Mouse (Mus musculus) ES-Bruce4 (cell line): ENCODE data around the gene Szt2. TPM values are rescaled to one million over a fixed set of nuclear protein-coding genes. Genes with fewer than 3 reads are reported as not detected.

Source experiments
- H3K27ac ChIP-seq: 2 replicates; pipeline ENCODE4 v1.5.1; 2012; ENCODE audit warnings: low read length, inconsistent platforms; ENCODE audit not compliant: insufficient read depth
- H3K27me3 ChIP-seq: 2 replicates; pipeline ENCODE4 v1.6.1; 2012; ENCODE audit warnings: mild to moderate bottlenecking, low read length, inconsistent platforms; ENCODE audit not compliant: control insufficient read depth, poor library complexity, insufficient read depth, severe bottlenecking
- H3K36me3 ChIP-seq: 2 replicates; pipeline ENCODE4 v1.6.1; 2012; ENCODE audit warnings: inconsistent platforms, mild to moderate bottlenecking, low read length, moderate library complexity; ENCODE audit not compliant: control insufficient read depth, poor library complexity, insufficient read depth, severe bottlenecking
- H3K4me1 ChIP-seq: one replicate; pipeline ENCODE4 v1.8.1; 2011; ENCODE audit warnings: low read length; ENCODE audit not compliant: control insufficient read depth, insufficient read depth
- H3K4me3 ChIP-seq: 2 replicates; pipeline ENCODE4 v1.5.1; 2011; ENCODE audit warnings: low read depth, mild to moderate bottlenecking, low read length
- H3K9ac ChIP-seq: 2 replicates; pipeline ENCODE4 v1.6.1; 2012; ENCODE audit warnings: low read depth, mild to moderate bottlenecking, inconsistent platforms; ENCODE audit not compliant: poor library complexity, severe bottlenecking
- H3K9me3 ChIP-seq: replicated peaks from 2 replicates; pipeline ENCODE4 v1.6.1; 2012; ENCODE audit warnings: mild to moderate bottlenecking, low read length, inconsistent platforms; ENCODE audit not compliant: control insufficient read depth, poor library complexity, insufficient read depth, severe bottlenecking
- CTCF ChIP-seq: IDR thresholded peaks from one replicate; pipeline ENCODE4 v1.8.1; 2011; ENCODE audit warnings: low read depth, low read length
- EP300 ChIP-seq: IDR thresholded peaks from 2 replicates; pipeline ENCODE4 v1.6.1; 2011; ENCODE audit warnings: low read depth, low read length; ENCODE audit not compliant: insufficient read depth
- POLR2A ChIP-seq: IDR thresholded peaks from one replicate; pipeline ENCODE4 v1.8.1; 2011; ENCODE audit warnings: low read length; ENCODE audit not compliant: insufficient read depth
- polyA plus RNA-seq: library from polyadenylated mRNA; stranded (reverse); fragments of >200 nt; gene quantifications from 2 replicates; pipeline ENCODE4 v1.2.4, GENCODE M21; 2011; ENCODE audit warnings: low read depth; ENCODE audit not compliant: missing spikeins, insufficient read depth, insufficient read length

Szt2 gene
- polyA plus RNA-seq, 1 experiment = 17.2 TPM

GRCm38 (mm10) chr4:118336658-118337057 is 72.4 kb downstream of the Szt2 start:
- H3K4me3 ChIP-seq = no peak overlapping the region
- no peaks in the 10 kb centered on the region for H3K36me3 ChIP-seq
- TF ChIP-seq POLR2A = no peak
- TF ChIP-seq CTCF = peak; percentile 67
- no peak for TF ChIP-seq EP300
- H3K4me1 ChIP-seq = no peaks in the 10 kb centered on the region
- peaks cover 4% of the 10 kb centered on the region; the same call in 1 of the 2 replicates for H3K9me3 ChIP-seq
- H3K27me3 ChIP-seq = no peaks in the 10 kb centered on the region
- H3K27ac ChIP-seq = no peak overlapping the region
- no peak overlapping the region for H3K9ac ChIP-seq

- no peak overlapping the region for H3K4me3 ChIP-seq
- no peak for TF ChIP-seq POLR2A
- no peak for TF ChIP-seq EP300
- no peak for TF ChIP-seq CTCF
- H3K27me3 ChIP-seq = no peaks in the 10 kb centered on the region
- no peak overlapping the region for H3K9ac ChIP-seq
- peaks cover 4% of the 10 kb centered on the region; the same call in 1 of the 2 replicates for H3K9me3 ChIP-seq
- H3K4me1 ChIP-seq = no peaks in the 10 kb centered on the region
- no peaks in the 10 kb centered on the region for H3K36me3 ChIP-seq
- H3K27ac ChIP-seq = no peak overlapping the region
Observed at GRCm38 (mm10) chr4:118335991-118336390, 73.1 kb downstream of the Szt2 start.

DNA sequence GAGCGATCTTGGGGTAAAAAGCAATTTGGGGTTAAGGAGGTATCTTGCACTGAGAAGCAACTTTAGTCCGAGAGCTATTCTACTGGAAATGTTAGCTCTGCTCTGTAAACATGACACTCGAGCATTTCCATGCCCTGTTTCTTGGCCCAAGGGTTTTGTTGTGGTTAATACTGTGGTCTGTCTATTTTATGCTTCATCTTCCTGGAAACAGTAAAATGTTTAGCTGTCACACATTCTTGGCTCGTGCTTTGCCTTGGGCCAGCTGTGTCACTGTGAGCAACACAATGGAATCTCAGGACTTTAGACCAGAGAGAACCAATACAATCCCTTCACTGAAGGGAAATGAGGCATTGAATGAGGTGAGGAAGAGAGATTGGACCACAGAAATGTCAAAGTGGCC is 77.3 kb downstream of the Szt2 start:
- Histone ChIP-seq H3K36me3 (no peaks in the 10 kb centered on the region), H3K27me3 (no peaks in the 10 kb centered on the region), H3K9ac (no peak overlapping the region), H3K4me3 (no peak overlapping the region), H3K27ac (no peak overlapping the region), H3K4me1 (no peaks in the 10 kb centered on the region), H3K9me3 (no peaks in the 10 kb centered on the region)
- TF ChIP-seq POLR2A (no peak), CTCF (no peak), EP300 (no peak)

DNA sequence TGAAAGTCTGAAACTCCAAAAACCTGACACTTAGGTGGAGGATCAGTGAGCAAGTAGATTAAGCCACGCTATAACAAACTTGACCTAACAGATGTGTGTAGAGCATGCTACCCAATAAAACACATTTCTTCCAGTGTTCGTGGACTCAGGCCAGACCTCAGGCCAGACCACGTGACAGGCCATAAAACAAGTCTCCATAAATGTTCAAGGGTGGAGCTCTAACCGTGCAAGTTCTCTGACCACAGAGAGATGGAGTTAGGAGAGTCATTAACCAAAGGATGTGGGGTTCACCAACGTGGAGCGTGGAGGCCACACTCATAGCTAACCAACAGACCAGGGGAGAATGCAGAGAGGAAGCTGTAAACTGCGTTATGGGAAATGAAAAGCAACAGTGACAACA is 82.6 kb downstream of the Szt2 start:
- Histone ChIP-seq H3K27ac (no peak overlapping the region), H3K4me1 (no peaks in the 10 kb centered on the region), H3K9ac (no peak overlapping the region), H3K9me3 (no peaks in the 10 kb centered on the region), H3K4me3 (no peak overlapping the region), H3K27me3 (no peaks in the 10 kb centered on the region), H3K36me3 (no peaks in the 10 kb centered on the region)
- TF ChIP-seq EP300 = no peak

DNA sequence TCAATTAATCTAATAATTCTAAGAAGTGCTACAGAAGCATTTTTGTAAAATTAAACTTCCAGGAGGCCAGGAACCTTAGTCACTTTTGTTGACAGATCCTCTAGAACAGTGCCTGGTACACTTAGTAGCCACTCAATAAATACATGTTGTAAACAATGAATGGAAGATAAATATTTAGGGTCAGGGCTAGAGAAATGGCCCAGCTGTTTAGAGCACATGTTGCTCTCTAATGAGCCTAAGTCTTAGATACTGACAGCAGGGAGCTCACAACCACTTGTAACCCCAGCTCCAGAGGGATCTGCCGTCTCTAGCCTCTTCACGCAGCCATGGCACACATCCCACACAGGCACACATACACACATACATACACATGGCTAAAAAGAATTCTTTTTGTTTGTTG is 88.4 kb downstream of the Szt2 start:
- no peaks in the 10 kb centered on the region for H3K27me3 ChIP-seq
- no peak overlapping the region for H3K4me3 ChIP-seq
- no peak for TF ChIP-seq CTCF
- TF ChIP-seq EP300 = no peak
- no peak for TF ChIP-seq POLR2A

DNA sequence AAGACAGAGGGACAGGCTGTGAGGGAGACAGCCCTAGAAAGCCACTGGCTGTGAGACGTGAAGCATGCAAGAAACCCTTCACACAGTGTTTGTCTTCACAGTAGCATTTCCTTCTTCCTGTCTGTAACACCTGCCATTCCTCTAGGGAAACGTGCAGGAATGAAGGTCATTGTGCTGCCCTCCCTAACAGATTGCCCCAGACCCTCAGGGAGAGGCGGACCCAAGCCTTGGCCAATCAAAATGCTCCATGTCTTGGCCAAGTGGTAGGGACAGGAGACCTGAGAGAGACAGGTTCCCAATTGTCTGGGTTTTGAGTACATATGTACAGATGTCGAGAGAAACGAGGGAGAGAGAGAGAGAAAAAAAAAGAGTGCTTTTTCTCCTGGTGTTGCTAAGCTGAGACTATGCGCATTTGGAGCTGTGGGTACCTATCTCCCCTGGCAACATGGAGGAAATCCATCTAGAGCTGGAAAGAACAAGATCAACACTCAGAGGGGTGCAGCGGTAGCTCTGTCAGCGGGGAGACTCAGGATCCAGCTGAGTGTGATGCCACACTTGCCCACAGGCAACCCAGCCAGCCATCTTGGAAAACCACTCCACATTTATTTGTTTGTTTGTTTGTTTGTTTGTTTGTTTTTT is 89.2 kb downstream of the Szt2 start:
- no peaks in the 10 kb centered on the region for H3K4me1 ChIP-seq
- 0 out of 2 replicates have a peak, but pooled peaks have one; percentile 31 for TF ChIP-seq EP300
- TF ChIP-seq POLR2A = no peak
- H3K36me3 ChIP-seq = no peaks in the 10 kb centered on the region
- H3K4me3 ChIP-seq = no peak overlapping the region
- H3K27ac ChIP-seq = no peak overlapping the region
- no peaks in the 10 kb centered on the region for H3K9me3 ChIP-seq
- no peaks in the 10 kb centered on the region for H3K27me3 ChIP-seq
- H3K9ac ChIP-seq = no peak overlapping the region

More for the DNA sequence above, 88.4 kb downstream of the Szt2 start:
- H3K9me3 ChIP-seq = no peaks in the 10 kb centered on the region
- H3K36me3 ChIP-seq = no peaks in the 10 kb centered on the region
- no peak overlapping the region for H3K27ac ChIP-seq
- no peaks in the 10 kb centered on the region for H3K4me1 ChIP-seq
- no peak overlapping the region for H3K9ac ChIP-seq
